Mouse (Mus musculus): ENCODE measurements around the gene Sbf2. TPM values are rescaled to one million over a fixed set of nuclear protein-coding genes. Genes with fewer than 3 reads are reported as not detected.
"Not testable (repeated sequence)": the region's sequence is repeated elsewhere in the genome, so short reads cannot be mapped to it uniquely, and the experiment has no call there.

Sbf2 gene
- total RNA-seq (2021): 10 to 100 TPM; 47.4 to 54.3 TPM
- long read RNA-seq, experiment 1, full-length matches to known transcripts: 2 of 9 reads
- long read RNA-seq, experiment 1, partial matches to known transcripts: 3 of 9 reads
- long read RNA-seq, experiment 1, other reads (novel, unspliced or antisense): 4 of 9 reads
- long read RNA-seq, experiment 2, full-length matches to known transcripts: 1 of 15 reads
- long read RNA-seq, experiment 2, partial matches to known transcripts: 9 of 15 reads
- long read RNA-seq, experiment 2, other reads (novel, unspliced or antisense): 5 of 15 reads

- DNase-seq: peak; percentile 85 to 86
- intact Hi-C loops (cut with DNase I): loop anchor here (2.0 kb wide), 1 partner anchor 14 kb away; no protein-coding TSS in a partner anchor
These were observed at the start of gene Sbf2 for GRCm38 (mm10) chr7:110614133-110615063. Gene Sbf2 (minus strand): TSS chr7:110614922.

GRCm38 (mm10) chr7:110658378-110658928 is 43.7 kb upstream of the Sbf2 start:
- intact Hi-C loops (cut with DNase I): no loop called here
- DNase-seq: no peak

- intact Hi-C loops (cut with DNase I): no loop called here
- DNase-seq: no peak
These were observed 41.2 kb upstream of the Sbf2 start for GRCm38 (mm10) chr7:110655966-110656365.

GRCm38 (mm10) chr7:110655230-110655629 is 40.5 kb upstream of the Sbf2 start:
- intact Hi-C loops (cut with DNase I): no loop called here
- DNase-seq: no peak

- no peak for DNase-seq
- intact Hi-C loops (cut with DNase I): no loop called here
These were observed 36.4 kb upstream of the Sbf2 start for GRCm38 (mm10) chr7:110651091-110651490.

GRCm38 (mm10) chr7:110650491-110650890 is 35.8 kb upstream of the Sbf2 start:
- intact Hi-C loops (cut with DNase I): no loop called here
- DNase-seq: no peak

GRCm38 (mm10) chr7:110649133-110649987 is 34.6 kb upstream of the Sbf2 start:
- intact Hi-C loops (cut with DNase I): loop anchor here (5.0 kb wide), 2 partner anchors 153 to 362 kb away; no protein-coding TSS in a partner anchor
- no peak for DNase-seq

- DNase-seq: peak in 1 of 2 experiments; percentile 52
- intact Hi-C loops (cut with DNase I): loop anchor here (5.0 kb wide), 2 partner anchors 154 to 361 kb away; no protein-coding TSS in a partner anchor
These were observed 33.8 kb upstream of the Sbf2 start for GRCm38 (mm10) chr7:110648455-110649085.

GRCm38 (mm10) chr7:110647559-110648454 is 33.1 kb upstream of the Sbf2 start:
- intact Hi-C loops (cut with DNase I): loop anchor here (5.0 kb wide), 2 partner anchors 154 to 361 kb away; no protein-coding TSS in a partner anchor
- DNase-seq: no peak

- no peak for DNase-seq
- intact Hi-C loops (cut with DNase I): loop anchor here (5.0 kb wide), 2 partner anchors 155 to 360 kb away; no protein-coding TSS in a partner anchor
These were observed 32.1 kb upstream of the Sbf2 start for GRCm38 (mm10) chr7:110646611-110647407.

- intact Hi-C loops (cut with DNase I): loop anchor here (2.0 to 5.0 kb wide), 3 partner anchors 15 to 359 kb away; no protein-coding TSS in a partner anchor
- no peak for DNase-seq
These were observed 31.1 kb upstream of the Sbf2 start for GRCm38 (mm10) chr7:110645859-110646258.

- DNase-seq: peak; percentile 61 to 79
- intact Hi-C loops (cut with DNase I): loop anchor here (2.0 to 5.0 kb wide), 3 partner anchors 15 to 358 kb away; no protein-coding TSS in a partner anchor
These were observed 30.6 kb upstream of the Sbf2 start for GRCm38 (mm10) chr7:110645311-110645710.

GRCm38 (mm10) chr7:110639958-110640357 is 25.2 kb upstream of the Sbf2 start:
- intact Hi-C loops (cut with DNase I); DNase-seq: not testable (repeated sequence)

GRCm38 (mm10) chr7:110639291-110639915 is 24.7 kb upstream of the Sbf2 start:
- intact Hi-C loops (cut with DNase I): no loop called here
- no peak for DNase-seq

- DNase-seq: peak in 1 of 2 experiments; percentile 47
These were observed 23.8 kb upstream of the Sbf2 start for GRCm38 (mm10) chr7:110638305-110639110.

GRCm38 (mm10) chr7:110636559-110636958 is 21.8 kb upstream of the Sbf2 start:
- no peak for DNase-seq
- intact Hi-C loops (cut with DNase I): no loop called here

More at GRCm38 (mm10) chr7:110638305-110639110, 23.8 kb upstream of the Sbf2 start:
- intact Hi-C loops (cut with DNase I): no loop called here
